Mouse (Mus musculus) ES-Bruce4 (cell line): ENCODE data around the gene Eaf2.

Experiments used
- CTCF ChIP-seq: IDR thresholded peaks from one replicate; pipeline ENCODE4 v1.8.1; 2011; ENCODE audit warnings: low read depth, low read length
- EP300 ChIP-seq: IDR thresholded peaks from 2 replicates; pipeline ENCODE4 v1.6.1; 2011; ENCODE audit warnings: low read depth, low read length; ENCODE audit not compliant: insufficient read depth
- POLR2A ChIP-seq: IDR thresholded peaks from one replicate; pipeline ENCODE4 v1.8.1; 2011; ENCODE audit warnings: low read length; ENCODE audit not compliant: insufficient read depth

DNA sequence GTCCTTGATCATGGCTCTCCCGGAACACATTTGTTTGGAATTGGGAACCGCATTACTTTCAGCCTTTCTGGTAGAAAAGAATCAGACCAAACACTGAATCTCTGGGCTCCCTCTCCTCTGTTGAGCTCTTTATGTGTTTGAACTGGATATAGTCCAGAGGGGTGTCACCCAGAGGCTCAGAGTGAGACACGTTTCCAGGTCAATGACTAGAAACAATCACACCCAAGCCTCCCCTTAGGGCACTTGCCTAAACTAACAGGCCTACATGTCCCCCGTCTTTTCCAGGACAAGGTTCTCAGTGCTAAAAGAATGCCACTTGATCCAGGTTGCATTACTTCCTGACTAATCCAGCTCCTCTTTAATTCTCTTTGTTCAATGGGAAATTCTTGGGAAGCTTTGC lies 104.0 kb downstream of the Eaf2 start:
- TF ChIP-seq CTCF (no peak), EP300 (no peak), POLR2A (no peak)
